Mouse (Mus musculus) lung, postnatal 25 days (tissue): ENCODE measurements around the gene Exosc8.
"Not testable (repeated sequence)": the region's sequence is repeated elsewhere in the genome, so short reads cannot be mapped to it uniquely, and the experiment has no call there.

Source experiments
- DNase-seq: peaks from one replicate; pipeline ENCODE4 v3.0.0; 2022; ENCODE audit warnings: low spot score

The Exosc8 gene

DNA sequence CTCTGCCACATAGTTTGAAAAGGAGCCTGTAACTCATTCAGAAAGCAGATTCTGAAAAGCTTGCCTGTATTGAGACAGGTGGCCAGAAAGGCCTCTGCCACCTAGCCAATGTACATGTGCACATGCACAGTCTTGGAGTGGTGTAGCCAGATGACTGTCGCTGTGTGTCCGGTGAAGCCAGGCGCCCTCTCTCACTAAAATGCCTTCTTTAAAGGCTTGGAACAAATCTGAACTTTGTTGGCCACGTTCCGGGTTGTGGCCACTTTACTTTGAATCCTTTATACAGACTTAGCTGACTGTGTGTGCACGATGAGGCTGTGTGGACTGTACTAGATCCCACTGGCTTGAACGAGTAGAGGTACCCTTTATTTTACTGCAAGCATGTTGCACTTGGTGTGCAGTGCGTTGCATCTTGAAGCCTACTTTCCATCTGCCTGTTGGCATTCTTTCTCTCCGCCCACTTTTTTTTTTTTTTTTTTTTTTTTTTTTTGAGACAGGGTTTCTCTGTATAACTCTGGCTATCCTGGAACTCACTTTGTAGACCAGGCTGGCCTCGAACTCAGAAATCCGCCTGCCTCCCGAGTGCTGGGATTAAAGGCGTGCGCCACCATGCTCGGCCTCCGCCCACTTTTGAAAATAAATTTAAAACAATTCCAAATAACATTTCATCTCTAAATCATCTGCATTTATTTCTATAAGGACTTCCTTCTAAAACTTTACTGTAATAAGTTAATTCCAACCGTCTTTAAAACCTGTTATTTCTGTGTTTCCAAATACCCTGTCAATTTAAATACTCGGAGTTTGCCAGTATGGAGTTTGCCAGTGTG lies 1.1 kb upstream of the Exosc8 start:
- no peak for DNase-seq

DNA sequence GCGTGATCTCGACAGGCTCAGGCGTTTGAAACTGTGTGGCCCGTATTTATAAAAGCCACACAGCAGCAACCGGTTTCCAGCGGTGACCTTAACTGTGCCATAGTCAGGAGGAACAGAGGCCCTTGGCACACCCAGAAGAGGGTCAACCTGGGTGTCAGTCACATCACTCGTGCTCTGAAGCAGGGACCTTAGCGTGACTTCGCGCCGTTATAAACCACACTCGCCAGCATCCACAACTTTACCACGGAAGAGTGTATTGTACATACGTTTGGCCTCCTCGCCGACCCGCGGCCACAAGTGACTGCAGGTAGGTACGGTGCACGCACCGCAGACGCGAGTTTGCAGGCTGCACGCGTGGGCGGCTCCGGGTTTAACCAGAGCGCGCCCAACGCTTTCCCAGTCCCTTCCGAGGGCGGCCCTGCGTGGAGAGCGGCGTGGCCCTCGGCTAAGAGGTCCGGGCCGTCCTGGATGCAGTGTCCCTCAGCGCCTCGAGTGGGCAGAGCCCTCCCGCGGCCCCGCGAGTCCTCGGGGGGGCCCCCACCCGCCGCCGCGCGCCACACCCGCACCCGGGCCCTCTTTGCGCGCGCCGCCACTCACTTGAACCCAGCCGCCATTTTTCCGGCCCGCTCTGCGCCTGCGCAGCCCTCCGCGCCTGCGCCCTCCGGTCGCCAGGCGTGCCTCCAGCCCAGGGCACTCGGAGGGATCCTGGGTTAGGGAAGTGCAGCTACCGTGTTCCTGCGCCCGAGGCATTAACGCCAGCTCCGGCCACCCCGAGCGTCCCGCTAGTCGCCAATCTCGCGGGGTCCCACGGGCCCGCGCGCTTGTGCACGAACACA lies 564 bp downstream of the Exosc8 start:
- DNase-seq, result peak; percentile 90

DNA sequence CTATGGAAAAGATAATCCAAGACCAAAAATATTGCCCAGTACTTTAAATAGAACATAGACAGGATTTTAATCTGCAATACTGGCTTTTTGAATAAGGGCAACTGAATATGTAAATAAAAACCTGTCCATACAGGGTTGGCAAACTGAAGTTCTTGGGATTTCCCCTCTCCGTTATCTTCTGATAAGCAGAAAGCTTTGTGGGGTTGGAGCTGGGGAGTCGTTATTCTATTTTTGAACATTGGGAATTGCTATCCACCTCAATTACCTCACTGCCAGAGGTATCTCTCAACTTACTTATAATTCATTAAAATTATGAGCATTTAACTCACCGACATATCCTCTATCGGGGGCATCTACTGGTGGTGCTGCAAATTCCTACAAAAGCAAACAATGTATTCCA lies 2.8 kb downstream of the Exosc8 start:
- DNase-seq, result no peak

DNA sequence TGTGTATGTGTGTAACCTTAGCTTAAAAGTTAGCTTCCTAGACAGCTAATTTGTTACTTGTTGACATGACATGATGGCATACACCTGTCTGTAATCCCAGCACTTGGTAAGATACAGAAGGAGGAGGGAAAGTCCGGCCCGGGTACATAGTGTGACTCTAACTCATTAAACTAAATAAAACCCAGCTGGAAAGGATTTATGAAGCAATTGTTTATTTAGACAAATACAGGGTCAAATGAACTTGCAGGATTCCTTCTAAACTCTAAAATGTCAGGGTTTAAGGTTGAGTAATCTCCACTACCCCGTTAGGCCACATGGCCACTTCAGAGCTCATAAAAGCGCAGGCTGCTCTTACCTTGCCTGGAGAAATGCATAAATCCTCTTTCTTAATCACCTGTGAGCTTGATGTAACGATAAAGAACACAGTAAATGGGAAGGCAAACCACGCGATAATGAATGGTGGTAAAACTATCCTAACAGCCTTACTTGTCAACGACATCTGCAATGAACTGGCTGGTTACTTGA lies 3.5 kb downstream of the Exosc8 start:
- no peak for DNase-seq

DNA sequence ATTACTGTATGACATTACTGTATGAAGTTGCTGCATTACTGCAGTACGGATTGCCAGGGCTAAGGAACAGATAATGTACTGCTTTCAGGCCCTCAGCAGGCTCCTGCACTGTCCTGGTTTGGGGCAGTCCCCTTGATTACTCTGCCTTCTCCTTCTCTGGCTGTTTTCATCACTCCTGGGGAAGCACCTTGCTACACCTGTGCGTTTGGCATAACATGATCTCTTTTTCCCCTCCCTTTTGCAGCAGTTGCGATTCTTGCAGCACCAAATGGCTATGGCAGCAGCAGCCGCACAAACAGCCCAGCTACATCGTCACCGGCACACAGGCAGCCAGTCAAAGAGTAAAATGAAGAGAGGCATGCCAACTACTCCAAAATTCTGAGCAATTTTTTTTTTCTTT lies 7.1 kb downstream of the Exosc8 start:
- DNase-seq, result no peak

GRCm38 (mm10) chr3:54727588-54727987 lies 7.6 kb downstream of the Exosc8 start:
- DNase-seq, result no peak

DNA sequence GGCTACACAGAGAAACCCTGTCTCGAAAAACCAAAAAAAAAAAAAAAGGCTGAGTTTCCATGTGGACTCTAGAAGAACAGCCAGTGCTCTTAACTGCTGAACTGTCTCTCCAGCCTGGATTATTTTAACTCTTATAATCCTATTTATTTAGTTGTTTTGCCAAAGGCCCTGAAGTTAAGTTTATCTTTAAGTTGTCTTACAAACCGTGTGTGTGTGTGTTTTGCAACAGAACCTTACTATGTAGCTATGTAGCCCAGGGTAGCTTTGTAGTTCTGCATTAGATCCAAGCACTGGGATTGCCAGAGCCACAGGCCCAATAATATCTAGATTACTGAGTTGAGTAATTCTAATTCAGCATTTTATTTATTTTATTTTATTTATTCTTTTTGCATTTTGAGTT lies 9.8 kb downstream of the Exosc8 start:
- no peak for DNase-seq

DNA sequence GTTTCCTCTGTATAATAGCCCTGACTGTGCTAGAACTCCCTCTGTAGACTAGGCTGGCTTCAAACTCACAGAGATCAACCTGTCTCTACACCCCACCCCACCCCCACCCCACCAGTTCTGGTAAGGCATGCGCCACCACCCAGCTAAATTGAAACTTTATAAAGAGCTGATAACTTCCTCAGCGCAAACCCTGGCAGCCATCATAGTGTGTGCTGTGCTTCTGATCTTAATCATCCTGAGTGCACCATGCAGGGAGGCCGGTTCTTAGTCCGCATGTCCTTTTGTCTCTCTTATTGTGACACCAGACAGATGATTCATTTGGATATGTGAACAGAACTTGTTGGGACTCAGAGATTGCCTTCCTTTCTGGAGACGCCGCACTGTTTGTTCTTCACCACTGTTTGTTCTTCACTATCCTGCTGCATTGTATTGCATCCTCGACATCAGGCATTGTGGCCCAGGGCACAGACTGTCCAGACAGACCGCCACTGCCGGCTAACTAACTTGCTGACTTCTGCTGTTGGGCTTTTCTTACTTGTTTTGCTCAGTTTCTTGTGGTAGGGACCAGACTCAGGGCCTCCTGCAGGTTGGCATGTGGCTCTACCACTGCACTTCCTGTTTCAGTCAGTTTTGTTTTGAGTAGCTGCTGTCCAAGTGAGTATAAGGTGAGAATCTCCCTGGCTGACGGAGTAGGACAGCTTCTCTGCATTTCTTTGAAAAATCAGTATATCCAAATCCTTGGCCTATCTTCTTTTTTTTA lies 11.3 kb downstream of the Exosc8 start:
- DNase-seq, result peak; percentile 48

DNA sequence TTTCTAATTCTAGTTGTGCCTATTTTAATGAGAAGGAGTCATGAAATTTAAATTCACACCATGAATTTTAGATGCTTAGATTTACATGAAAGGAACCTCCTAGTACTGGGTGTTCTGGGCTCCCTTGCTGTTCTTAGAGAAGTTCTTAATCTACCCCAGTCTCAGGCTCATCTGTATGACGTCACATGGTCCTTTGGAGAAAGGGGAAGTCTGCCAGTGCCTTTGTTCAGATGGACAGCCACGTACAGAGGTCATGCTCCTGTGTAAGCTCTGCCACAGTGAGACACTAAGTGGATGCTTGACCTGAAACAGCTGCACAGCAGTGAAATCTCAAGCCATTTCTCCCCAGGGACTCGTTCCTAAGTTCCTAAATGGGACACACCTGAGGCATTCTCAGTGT lies 16.2 kb downstream of the Exosc8 start:
- DNase-seq, result peak; percentile 26

DNA sequence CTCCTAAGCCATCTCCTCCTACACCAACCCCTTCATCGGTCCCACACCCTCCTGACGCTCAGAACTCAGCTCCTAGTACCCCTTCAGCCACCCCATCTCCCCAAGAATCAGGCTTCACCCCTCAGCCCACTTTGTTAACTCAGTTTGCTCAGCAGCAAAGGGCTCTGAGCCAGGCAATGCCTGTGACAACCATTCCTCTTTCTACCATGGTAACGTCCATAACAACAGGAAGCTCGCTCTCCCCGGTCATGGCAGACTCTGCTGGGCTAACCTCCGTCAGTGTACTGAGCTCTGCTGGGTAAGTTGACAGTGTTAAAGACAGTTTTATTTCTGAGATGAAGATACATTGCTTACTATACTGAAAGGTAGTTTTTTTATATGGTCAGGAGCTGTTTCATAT lies 17.8 kb downstream of the Exosc8 start:
- no peak for DNase-seq

DNA sequence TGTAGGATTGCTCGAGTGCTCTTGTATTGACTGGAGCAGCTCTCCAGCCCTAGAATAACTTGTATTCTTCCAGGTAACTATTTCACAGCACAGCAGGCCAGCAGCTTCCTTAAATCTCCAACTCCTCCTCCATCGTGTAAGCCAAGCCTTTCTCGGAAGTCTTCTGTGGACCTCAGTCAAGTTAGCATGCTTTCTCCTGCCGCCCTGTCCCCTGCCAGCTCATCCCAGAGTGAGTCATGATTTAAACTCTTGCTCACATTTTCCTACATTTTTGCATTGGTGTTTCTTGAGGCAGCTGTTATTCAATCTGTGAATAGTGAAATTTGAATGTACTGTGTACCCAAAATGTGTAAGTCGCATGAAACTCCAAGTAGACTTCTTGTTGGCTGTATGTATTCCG lies 19.7 kb downstream of the Exosc8 start:
- no peak for DNase-seq

DNA sequence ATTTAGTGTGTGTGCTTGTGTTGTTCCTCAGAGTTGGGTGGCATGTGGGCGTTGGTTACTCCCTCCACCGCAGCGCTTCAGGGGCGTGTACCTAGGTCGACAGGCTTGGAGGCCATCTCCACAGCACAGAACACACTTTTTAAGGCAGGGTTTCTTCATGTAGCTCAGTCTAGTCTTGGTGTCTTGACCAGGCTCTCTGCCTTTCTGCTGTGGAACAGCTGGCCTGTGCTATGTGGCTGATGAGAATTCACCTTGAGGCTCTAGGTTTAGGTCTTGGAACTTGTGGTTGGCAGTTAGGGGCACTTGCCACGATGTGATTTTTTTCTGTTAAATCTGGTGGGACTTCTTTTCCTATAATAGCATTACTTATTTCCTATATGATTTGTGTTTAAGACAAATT lies 20.9 kb downstream of the Exosc8 start, which contains the start of gene Gm21958:
Gm21958 (minus strand) TSS at position 101 of the 400 bp plus-strand sequence.
- DNase-seq, result no peak

GRCm38 (mm10) chr3:54708972-54709371 lies 26.2 kb downstream of the Exosc8 start:
- DNase-seq, result no peak

- not testable (repeated sequence) for DNase-seq
Measured at GRCm38 (mm10) chr3:54704106-54704505, 31.1 kb downstream of the Exosc8 start.

DNA sequence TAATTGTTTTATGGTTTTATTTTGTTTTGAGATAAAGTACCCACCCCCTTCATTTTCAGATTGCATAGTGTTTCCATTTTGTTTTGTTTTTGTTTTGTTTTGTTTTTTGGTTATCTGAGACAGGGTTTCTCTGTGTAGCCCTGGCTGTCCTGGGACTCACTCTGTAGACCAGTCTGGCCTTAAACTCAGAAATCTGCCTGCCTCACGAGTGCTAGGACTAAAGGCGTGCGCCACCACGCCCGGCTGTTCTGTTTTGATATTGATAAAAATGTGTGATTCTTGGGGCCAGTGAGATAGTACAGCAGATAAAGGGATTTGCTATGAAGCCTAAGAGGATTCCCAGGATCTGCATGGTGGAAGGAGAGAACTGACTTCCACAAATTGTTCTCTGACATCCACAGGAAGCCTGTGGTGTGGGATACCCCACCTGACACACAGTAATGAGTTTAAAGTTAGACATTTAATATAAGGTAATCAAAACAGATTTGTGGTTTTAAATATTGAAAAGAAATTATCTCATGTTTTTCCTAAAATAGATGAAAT lies 35.4 kb downstream of the Exosc8 start:
- DNase-seq, result no peak

GRCm38 (mm10) chr3:54693056-54693415 lies 42.2 kb downstream of the Exosc8 start:
- DNase-seq, result no peak

GRCm38 (mm10) chr3:54692202-54693055 lies 42.8 kb downstream of the Exosc8 start, which contains the start of gene Supt20:
Supt20 (plus strand) TSS chr3:54692807.
- peak; percentile 94 for DNase-seq

- DNase-seq, result no peak
Measured at GRCm38 (mm10) chr3:54689091-54689490, 46.1 kb downstream of the Exosc8 start.

DNA sequence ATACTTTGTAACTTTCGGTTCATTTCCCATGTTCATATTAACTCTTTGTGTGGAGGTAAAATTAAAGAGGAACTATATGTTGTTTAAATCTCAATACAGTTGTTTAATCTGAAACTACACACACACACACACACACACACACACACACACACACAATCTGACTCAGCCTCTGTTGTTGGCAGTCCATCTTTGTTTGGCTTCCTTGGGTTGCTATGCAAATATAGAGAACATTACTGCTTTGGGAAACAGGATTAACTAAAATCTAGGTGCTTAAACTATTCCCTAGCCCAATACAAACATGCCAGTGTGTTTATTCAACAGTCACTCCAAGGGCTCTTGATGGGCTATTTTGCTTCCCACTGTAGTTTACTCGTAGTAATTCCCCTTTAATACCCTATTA lies 47.9 kb downstream of the Exosc8 start:
- peak; percentile 10 for DNase-seq

- no peak for DNase-seq
Measured at GRCm38 (mm10) chr3:54685202-54685601, 50.0 kb downstream of the Exosc8 start.
